Mouse (Mus musculus) stomach, embryonic 15.5 days (tissue): ENCODE results near the gene Atrnl1. TPM values are rescaled to one million over a fixed set of nuclear protein-coding genes. Genes with fewer than 3 reads are reported as not detected.

Experiments used
- ATAC-seq: fragments of 200-750 bp; cut with Nextera tagmentation; 2 replicates; pipeline ENCODE4 v1.8.0; 2017; ENCODE audit warnings: low read depth, moderate number of reproducible peaks, moderate TSS enrichment; ENCODE audit not compliant: insufficient read depth, low FRiP score
- H3K27ac ChIP-seq: fragments of 300-500 bp; sonication (generic); 2 replicates; pipeline ENCODE4 v1.5.1; 2015; ENCODE audit warnings: mild to moderate bottlenecking, inconsistent platforms
- H3K27me3 ChIP-seq: fragments of 300-500 bp; sonication (generic); replicated peaks from 2 replicates; pipeline ENCODE4 v1.6.1; 2015; ENCODE audit warnings: inconsistent platforms
- H3K36me3 ChIP-seq: fragments of 300-500 bp; sonication (generic); 2 replicates; pipeline ENCODE4 v1.6.1; 2015; ENCODE audit warnings: inconsistent platforms
- H3K4me1 ChIP-seq: fragments of 300-500 bp; sonication (generic); 2 replicates; pipeline ENCODE4 v1.6.1; 2015; ENCODE audit warnings: inconsistent platforms
- H3K4me2 ChIP-seq: fragments of 300-500 bp; sonication (generic); 2 replicates; pipeline ENCODE4 v1.6.1; 2015; ENCODE audit warnings: mild to moderate bottlenecking, inconsistent platforms
- H3K4me3 ChIP-seq: fragments of 300-500 bp; sonication (generic); replicated peaks from 2 replicates; pipeline ENCODE4 v1.5.1; 2015; ENCODE audit warnings: inconsistent platforms
- H3K9ac ChIP-seq: fragments of 300-500 bp; sonication (generic); 2 replicates; pipeline ENCODE4 v1.6.1; 2015; ENCODE audit warnings: inconsistent platforms
- H3K9me3 ChIP-seq: fragments of 300-500 bp; sonication (generic); 2 replicates; pipeline ENCODE4 v1.6.1; 2016; ENCODE audit warnings: inconsistent platforms
- WGBS: fragments of 180-500 bp; shearing (Covaris S2); methylation state at CpG from one replicate; pipeline ENCODE4 v1.1.7; 2015; 5-methylcytosine and 5-hydroxymethylcytosine counted together
- polyA plus RNA-seq: library from polyadenylated mRNA; unstranded; fragments of >200 nt; fragmentation: Nextera tagmentation; extraction: Ambion mirVana; gene quantifications from 2 replicates; pipeline ENCODE4 v1.2.1, GENCODE M21; 2015

Gene Atrnl1
- polyA plus RNA-seq, 1 experiment from 2014 or later: 6.1 TPM

DNA sequence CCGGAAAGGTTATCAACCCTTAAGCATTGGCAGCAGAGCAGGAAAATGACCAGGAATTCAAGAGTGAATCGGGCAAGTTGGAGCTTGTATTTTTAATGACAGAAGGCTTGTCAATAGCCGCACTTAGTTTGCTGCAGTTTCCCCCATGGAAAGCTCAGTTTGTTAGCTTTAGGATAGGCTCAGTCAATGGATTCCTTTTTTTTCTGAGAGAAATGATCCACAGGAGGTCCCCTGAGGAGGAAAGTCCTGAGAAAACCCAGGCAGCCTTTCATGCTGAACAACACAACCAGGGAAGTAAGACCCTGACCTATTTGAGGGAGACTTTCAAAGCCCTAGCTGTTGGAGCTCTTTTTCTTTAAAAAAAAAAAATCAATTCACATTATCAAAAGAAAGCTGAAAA is 350.5 kb downstream of the Atrnl1 start:
- no peaks in the 10 kb centered on the region for H3K9me3 ChIP-seq
- H3K9ac ChIP-seq: no peak overlapping the region
- ATAC-seq: no peak
- no peak overlapping the region for H3K4me3 ChIP-seq
- 78% methylated on average over 3 of the region's 3 CpGs for WGBS
- H3K27me3 ChIP-seq: no peaks in the 10 kb centered on the region
- H3K27ac ChIP-seq: no peak overlapping the region
- no peaks in the 10 kb centered on the region for H3K36me3 ChIP-seq
- no peak overlapping the region for H3K4me2 ChIP-seq
- H3K4me1 ChIP-seq: no peaks in the 10 kb centered on the region

- Histone ChIP-seq H3K9ac (no peak overlapping the region), H3K4me2 (no peak overlapping the region), H3K36me3 (no peaks in the 10 kb centered on the region), H3K27ac (peak overlapping the region; percentile 49; the same call in 1 of the 2 replicates), H3K4me1 (no peaks in the 10 kb centered on the region), H3K9me3 (no peaks in the 10 kb centered on the region), H3K27me3 (no peaks in the 10 kb centered on the region), H3K4me3 (no peak overlapping the region)
- 69% methylated on average over 16 of the region's 16 CpGs for WGBS
- no peak for ATAC-seq
These were observed 351.2 kb downstream of the Atrnl1 start for GRCm38 (mm10) chr19:57961738-57962640.

DNA sequence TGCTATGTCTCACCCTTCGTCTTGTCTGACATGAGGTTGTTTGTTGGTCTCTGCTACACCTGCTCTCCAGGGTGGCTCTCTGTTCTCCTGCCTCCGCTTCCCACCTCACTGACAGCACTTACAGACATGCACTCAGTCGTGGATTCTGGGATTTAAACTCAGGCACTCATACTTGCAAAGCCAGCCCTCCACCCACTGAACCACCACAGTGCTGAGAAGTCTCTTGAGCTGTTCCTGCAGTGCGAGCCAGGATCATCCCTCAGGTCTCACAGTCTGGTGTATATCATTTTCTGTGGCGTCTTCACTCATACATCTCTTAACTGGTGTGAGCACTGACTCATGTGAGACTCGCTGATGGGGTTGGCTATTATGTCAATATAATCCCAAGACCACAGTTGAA is 353.0 kb downstream of the Atrnl1 start:
- Histone ChIP-seq H3K9ac (no peak overlapping the region), H3K4me2 (no peak overlapping the region), H3K9me3 (no peaks in the 10 kb centered on the region), H3K27me3 (no peaks in the 10 kb centered on the region), H3K36me3 (no peaks in the 10 kb centered on the region), H3K4me1 (no peaks in the 10 kb centered on the region), H3K27ac (no peak overlapping the region), H3K4me3 (no peak overlapping the region)
- WGBS: 83% methylated on average over 6 of the region's 6 CpGs
- no peak for ATAC-seq

DNA sequence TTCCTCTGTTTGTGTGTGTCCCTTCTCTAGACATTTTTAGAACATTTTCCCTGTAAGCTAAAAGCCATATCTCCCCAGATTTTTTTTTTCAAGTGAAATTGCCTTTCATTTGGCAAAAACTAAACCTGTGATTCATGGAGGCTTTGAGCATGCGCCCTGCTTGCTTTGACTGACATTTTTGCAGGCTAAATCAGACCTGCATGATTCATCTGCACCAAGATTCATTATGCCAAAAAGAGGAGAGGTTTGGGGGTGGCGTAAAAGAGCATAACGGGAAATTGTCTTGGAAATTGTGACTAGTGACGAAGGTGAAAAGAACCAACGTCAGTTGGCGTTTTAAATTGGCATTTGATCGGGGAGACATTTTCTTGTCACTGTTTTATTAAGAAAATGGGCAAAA is 358.9 kb downstream of the Atrnl1 start:
- no peaks in the 10 kb centered on the region for H3K9me3 ChIP-seq
- H3K4me3 ChIP-seq: no peak overlapping the region
- H3K27me3 ChIP-seq: no peaks in the 10 kb centered on the region
- no peak overlapping the region for H3K4me2 ChIP-seq
- H3K27ac ChIP-seq: no peak overlapping the region
- no peak overlapping the region for H3K9ac ChIP-seq
- no peaks in the 10 kb centered on the region for H3K4me1 ChIP-seq
- no peaks in the 10 kb centered on the region for H3K36me3 ChIP-seq
- ATAC-seq: no peak
- WGBS: 92% methylated on average over 7 of the region's 7 CpGs

GRCm38 (mm10) chr19:57970342-57970895 is 359.6 kb downstream of the Atrnl1 start:
- no peak for ATAC-seq
- no peak overlapping the region for H3K9ac ChIP-seq
- no peak overlapping the region for H3K4me2 ChIP-seq
- WGBS: 85% methylated on average over 13 of the region's 13 CpGs
- no peak overlapping the region for H3K4me3 ChIP-seq
- no peak overlapping the region for H3K27ac ChIP-seq
- H3K27me3 ChIP-seq: no peaks in the 10 kb centered on the region
- H3K36me3 ChIP-seq: no peaks in the 10 kb centered on the region
- no peaks in the 10 kb centered on the region for H3K4me1 ChIP-seq
- no peaks in the 10 kb centered on the region for H3K9me3 ChIP-seq

DNA sequence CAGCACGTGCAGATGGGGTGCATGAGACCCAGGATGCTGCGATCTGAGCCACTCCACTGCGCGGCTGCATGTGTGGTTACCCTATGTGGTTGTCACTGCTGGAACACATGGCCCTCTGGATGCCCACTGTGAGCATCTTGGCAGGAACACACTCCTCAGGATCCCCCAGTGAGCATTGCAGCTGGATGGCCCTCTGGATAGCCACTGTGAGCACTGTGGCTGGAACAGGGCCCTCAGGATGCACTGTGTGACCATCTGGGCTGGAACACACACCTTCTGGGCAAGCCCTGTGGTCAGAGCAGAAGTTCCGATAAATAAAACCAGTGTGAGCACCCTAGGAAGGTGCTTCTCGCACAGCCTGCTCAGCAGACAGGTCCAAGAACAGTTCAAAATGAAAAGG is 364.4 kb downstream of the Atrnl1 start:
- no peaks in the 10 kb centered on the region for H3K27me3 ChIP-seq
- H3K9ac ChIP-seq: no peak overlapping the region
- H3K4me1 ChIP-seq: no peaks in the 10 kb centered on the region
- WGBS: 91% methylated on average over 6 of the region's 6 CpGs
- H3K9me3 ChIP-seq: no peaks in the 10 kb centered on the region
- H3K36me3 ChIP-seq: no peaks in the 10 kb centered on the region
- no peak overlapping the region for H3K4me2 ChIP-seq
- no peak overlapping the region for H3K4me3 ChIP-seq
- ATAC-seq: no peak
- no peak overlapping the region for H3K27ac ChIP-seq

GRCm38 (mm10) chr19:57985918-57986900 is 375.4 kb downstream of the Atrnl1 start:
- Histone ChIP-seq H3K9me3 (no peaks in the 10 kb centered on the region), H3K4me3 (no peak overlapping the region), H3K4me1 (no peaks in the 10 kb centered on the region), H3K27me3 (no peaks in the 10 kb centered on the region), H3K4me2 (no peak overlapping the region), H3K36me3 (no peaks in the 10 kb centered on the region), H3K27ac (no peak overlapping the region), H3K9ac (no peak overlapping the region)
- ATAC-seq: no peak
- WGBS: 89% methylated on average over 21 of the region's 21 CpGs

DNA sequence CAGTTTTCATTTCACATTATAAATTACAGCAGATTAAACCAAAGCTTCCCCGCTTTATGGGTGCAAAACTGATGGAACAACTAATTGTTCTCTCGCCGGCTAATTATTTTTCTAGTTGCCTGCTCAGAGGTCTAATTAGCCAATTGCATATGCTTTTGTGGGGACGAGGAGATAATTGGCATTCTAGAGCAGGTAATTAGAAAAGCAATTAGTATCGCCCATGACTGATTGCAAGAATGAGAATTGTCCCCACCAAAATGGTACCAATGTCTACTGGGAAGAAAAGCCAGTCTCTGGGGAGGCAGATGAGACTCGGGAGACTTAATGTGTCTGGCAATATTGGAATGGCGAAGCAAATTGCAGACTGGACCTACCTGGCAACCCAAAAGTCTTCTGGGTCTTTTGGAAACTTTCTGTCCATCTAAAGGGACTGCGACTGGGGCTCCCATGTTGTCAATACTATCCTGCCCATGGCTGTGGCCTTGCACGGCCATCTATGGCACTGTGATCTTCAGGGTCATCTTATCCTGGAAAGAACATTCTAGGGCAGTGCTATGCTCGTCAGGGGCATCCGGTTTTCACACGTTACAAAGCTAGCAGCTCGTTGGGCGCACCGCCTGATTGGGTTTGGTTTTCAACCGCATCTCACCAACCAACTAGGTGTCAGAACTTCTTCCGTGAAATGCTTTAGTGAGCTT is 377.0 kb downstream of the Atrnl1 start:
- no peak overlapping the region for H3K9ac ChIP-seq
- 92% methylated on average over 17 of the region's 17 CpGs for WGBS
- H3K27ac ChIP-seq: no peak overlapping the region
- no peak overlapping the region for H3K4me3 ChIP-seq
- H3K36me3 ChIP-seq: no peaks in the 10 kb centered on the region
- no peaks in the 10 kb centered on the region for H3K27me3 ChIP-seq
- no peak for ATAC-seq
- H3K4me2 ChIP-seq: no peak overlapping the region
- no peaks in the 10 kb centered on the region for H3K4me1 ChIP-seq
- no peaks in the 10 kb centered on the region for H3K9me3 ChIP-seq

DNA sequence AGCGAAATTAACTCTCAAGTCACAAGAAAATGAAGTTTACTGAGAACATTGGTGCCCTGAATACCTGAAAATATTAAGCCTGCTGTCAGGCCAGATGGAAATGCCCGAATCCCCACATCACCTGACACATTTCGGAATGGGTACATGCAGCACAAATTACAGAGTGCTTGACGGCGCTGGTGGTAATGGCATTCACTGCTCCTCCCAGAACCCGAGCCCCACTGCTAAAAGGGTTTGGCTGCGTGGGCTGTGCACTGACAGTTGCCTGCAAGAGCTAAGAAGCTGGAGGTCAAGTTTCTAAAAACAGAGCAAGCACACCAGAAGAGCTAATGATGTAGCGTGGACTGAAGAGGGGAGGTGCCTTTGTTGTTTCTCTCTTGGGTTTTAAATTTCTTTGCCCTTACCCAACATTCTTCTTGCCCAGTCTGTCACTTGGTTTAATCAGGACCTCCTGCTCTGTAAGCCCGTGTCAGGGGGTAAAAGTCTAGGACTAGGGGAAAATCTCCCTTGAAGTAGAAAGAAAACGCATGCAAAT is 377.8 kb downstream of the Atrnl1 start:
- no peak for ATAC-seq
- Histone ChIP-seq H3K27me3 (no peaks in the 10 kb centered on the region), H3K36me3 (no peaks in the 10 kb centered on the region), H3K4me2 (no peak overlapping the region), H3K4me3 (no peak overlapping the region), H3K27ac (no peak overlapping the region), H3K9ac (no peak overlapping the region), H3K4me1 (no peaks in the 10 kb centered on the region), H3K9me3 (no peaks in the 10 kb centered on the region)
- WGBS: 65% methylated on average over 10 of the region's 10 CpGs

DNA sequence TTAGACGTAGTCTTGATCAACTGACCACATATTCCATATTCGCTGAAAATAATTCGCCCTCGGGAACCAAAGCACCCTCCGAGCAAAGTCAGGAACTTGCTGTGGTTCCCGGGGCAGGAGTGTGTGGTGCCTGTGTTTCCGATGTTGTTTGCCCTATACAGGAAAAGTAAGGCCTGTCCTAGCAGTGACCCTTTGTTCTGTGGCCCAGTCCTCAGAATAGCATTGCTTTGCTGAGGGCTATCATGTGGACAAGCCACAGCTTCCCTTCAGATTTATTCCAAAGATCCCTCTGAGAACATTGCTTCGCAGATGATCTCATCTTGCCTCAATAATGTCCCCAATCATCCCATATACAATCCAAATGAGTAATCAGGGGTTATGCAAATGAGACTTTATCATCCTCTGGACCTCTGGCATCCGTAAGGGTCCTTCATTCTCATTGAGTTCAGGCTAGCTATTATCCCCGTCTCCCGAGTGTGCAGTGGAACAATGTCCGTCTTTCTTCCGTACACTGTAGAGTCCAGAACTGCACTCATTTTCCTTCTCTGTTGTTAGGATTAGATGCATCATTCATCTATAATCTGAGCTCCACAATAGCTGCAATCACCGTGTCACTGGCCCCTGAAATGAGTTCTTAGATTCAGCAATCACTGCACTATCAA is 380.4 kb downstream of the Atrnl1 start:
- Histone ChIP-seq H3K9me3 (no peaks in the 10 kb centered on the region), H3K4me1 (no peaks in the 10 kb centered on the region), H3K9ac (no peak overlapping the region), H3K27me3 (no peaks in the 10 kb centered on the region), H3K36me3 (no peaks in the 10 kb centered on the region), H3K4me3 (no peak overlapping the region), H3K27ac (no peak overlapping the region), H3K4me2 (no peak overlapping the region)
- 82% methylated on average over 14 of the region's 14 CpGs for whole genome bisulfite sequencing
- ATAC-seq: no peak
